Mouse (Mus musculus) hindbrain, postnatal 0 days (tissue): Measurements from ENCODE around the gene Psmd10. TPM values are rescaled to one million over a fixed set of nuclear protein-coding genes. Genes with fewer than 3 reads are reported as not detected.

ENCODE experiments used
- ATAC-seq: fragments of 200-750 bp; cut with Nextera tagmentation; 2 replicates; pipeline ENCODE4 v1.8.0; 2017; ENCODE audit warnings: mild to moderate bottlenecking, moderate TSS enrichment, moderate library complexity
- DNase-seq: peaks from one replicate; pipeline ENCODE4 v3.0.0-alpha.2; 2015; ENCODE audit warnings: low spot score
- H3K27ac ChIP-seq: fragments of 300-500 bp; sonication (generic); 2 replicates; pipeline ENCODE4 v1.5.1; 2014; ENCODE audit warnings: mild to moderate bottlenecking
- H3K27me3 ChIP-seq: fragments of 300-500 bp; sonication (generic); 2 replicates; pipeline ENCODE4 v1.6.1; 2014; ENCODE audit warnings: low read length, mixed read lengths; ENCODE audit not compliant: insufficient read depth
- H3K36me3 ChIP-seq: fragments of 300-500 bp; sonication (generic); 2 replicates; pipeline ENCODE4 v1.6.1; 2014; ENCODE audit warnings: low read length, mixed read lengths; ENCODE audit not compliant: insufficient read depth
- H3K4me1 ChIP-seq: fragments of 300-500 bp; sonication (generic); 2 replicates; pipeline ENCODE4 v1.6.1; 2014; ENCODE audit warnings: antibody characterized with exemption, low read length, mixed read lengths; ENCODE audit not compliant: insufficient read depth
- H3K4me2 ChIP-seq: fragments of 300-500 bp; sonication (generic); 2 replicates; pipeline ENCODE4 v1.6.1; 2014; ENCODE audit warnings: low read depth, mild to moderate bottlenecking, low read length, moderate library complexity, mixed read lengths
- H3K4me3 ChIP-seq: fragments of 300-500 bp; sonication (generic); 2 replicates; pipeline ENCODE4 v1.5.1; 2014; ENCODE audit warnings: low read length
- H3K9ac ChIP-seq: fragments of 300-500 bp; sonication (generic); replicated peaks from 2 replicates; pipeline ENCODE4 v1.6.1; 2014; ENCODE audit warnings: mild to moderate bottlenecking, low read length, moderate library complexity, mixed read lengths
- H3K9me3 ChIP-seq: fragments of 300-500 bp; sonication (generic); 2 replicates; pipeline ENCODE4 v1.6.1; 2016; ENCODE audit warnings: low read length, mixed read lengths
- CTCF ChIP-seq: IDR thresholded peaks from 2 replicates; pipeline ENCODE4 v1.5.1; 2016; ENCODE audit warnings: antibody characterized with exemption, control low read depth, low read depth
- WGBS: fragments of 180-500 bp; shearing (Covaris S2); extraction: QIAGEN DNeasy Blood & Tissue Kit; methylation state at CpG from one replicate; pipeline ENCODE4 v1.1.7; 2014; 5-methylcytosine and 5-hydroxymethylcytosine counted together
- polyA plus RNA-seq: library from polyadenylated mRNA; unstranded; fragments of >200 nt; fragmentation: Nextera tagmentation; extraction: Ambion mirVana; gene quantifications from 2 replicates; pipeline ENCODE4 v1.2.1, GENCODE M21; 2015
- total RNA-seq: library from RNA; depleted of rRNA; stranded (reverse); fragments of >200 nt; gene quantifications from 2 replicates; pipeline ENCODE4 v1.2.3, GENCODE M21; 2014; rRNA removed

The Psmd10 gene
- total and polyA plus RNA-seq, 2 experiments from 2014 or later, result 9.1 to 37.8 TPM

GRCm38 (mm10) chrX:140933263-140933662 lies 23.3 kb downstream of the Psmd10 start:
- 83% methylated on average over 3 of the region's 3 CpGs for WGBS
- ATAC-seq (no peak), DNase-seq (no peak)
- Histone ChIP-seq H3K27ac (no peak overlapping the region), H3K4me3 (no peak overlapping the region), H3K9me3 (no peaks in the 10 kb centered on the region), H3K27me3 (no peaks in the 10 kb centered on the region; the same call in 1 of the 2 replicates), H3K9ac (no peak overlapping the region), H3K36me3 (no peaks in the 10 kb centered on the region), H3K4me1 (no peaks in the 10 kb centered on the region), H3K4me2 (no peak overlapping the region)
- TF ChIP-seq CTCF, result no peak

- Histone ChIP-seq H3K36me3 (no peaks in the 10 kb centered on the region), H3K27ac (no peak overlapping the region), H3K4me1 (no peaks in the 10 kb centered on the region), H3K9ac (no peak overlapping the region), H3K4me2 (no peak overlapping the region), H3K9me3 (no peaks in the 10 kb centered on the region), H3K27me3 (no peaks in the 10 kb centered on the region; the same call in 1 of the 2 replicates), H3K4me3 (no peak overlapping the region)
- ATAC-seq (0 out of 2 replicates have a peak, but pooled peaks have one; percentile 64), DNase-seq (peak; percentile 58)
- 68% methylated on average over 3 of the region's 3 CpGs for WGBS
- peak; percentile 65 for TF ChIP-seq CTCF
Observed at GRCm38 (mm10) chrX:140932066-140932465, 24.5 kb downstream of the Psmd10 start.

DNA sequence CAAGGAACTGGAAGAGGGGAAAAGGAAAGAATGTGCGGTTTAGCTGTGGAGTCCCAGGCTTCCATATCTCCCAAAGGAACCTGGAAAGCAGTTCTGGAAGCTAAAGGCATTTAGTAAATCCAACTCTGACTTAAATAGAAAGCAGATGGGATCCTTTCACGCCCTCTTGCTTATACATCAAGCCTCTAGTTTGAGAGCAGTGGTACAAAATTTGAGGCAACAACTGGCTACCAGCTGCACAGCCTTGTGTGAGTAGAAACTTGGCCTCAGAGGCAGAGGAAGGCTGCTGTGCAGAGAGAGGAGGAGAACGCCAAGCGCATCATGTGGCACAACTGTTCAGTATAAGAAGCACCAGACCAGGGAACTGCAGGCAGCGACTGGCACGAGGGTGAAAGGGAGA lies 35.2 kb downstream of the Psmd10 start:
- WGBS, result 86% methylated on average over 6 of the region's 6 CpGs
- H3K9me3 ChIP-seq, result no peaks in the 10 kb centered on the region
- H3K4me2 ChIP-seq, result no peak overlapping the region
- H3K36me3 ChIP-seq, result no peaks in the 10 kb centered on the region
- H3K27ac ChIP-seq, result no peak overlapping the region
- no peaks in the 10 kb centered on the region for H3K27me3 ChIP-seq
- TF ChIP-seq CTCF, result no peak
- no peak for DNase-seq
- ATAC-seq, result no peak
- H3K4me3 ChIP-seq, result no peak overlapping the region
- no peaks in the 10 kb centered on the region for H3K4me1 ChIP-seq
- no peak overlapping the region for H3K9ac ChIP-seq

GRCm38 (mm10) chrX:140907360-140907759 lies 49.2 kb downstream of the Psmd10 start, which contains the start of gene Vsig1:
Vsig1 (plus strand) TSS chrX:140907608.
- no peaks in the 10 kb centered on the region for H3K9me3 ChIP-seq
- H3K4me2 ChIP-seq, result no peak within 1 kb of the TSS
- no peak within 1 kb of the TSS for H3K27ac ChIP-seq
- ATAC-seq (no peak), DNase-seq (no peak)
- WGBS, result 70% methylated on average over 7 of the region's 7 CpGs
- no peaks in the 10 kb centered on the region for H3K36me3 ChIP-seq
- H3K4me3 ChIP-seq, result no peak within 1 kb of the TSS
- no peaks in the 10 kb centered on the region for H3K27me3 ChIP-seq
- H3K4me1 ChIP-seq, result no peaks in the 10 kb centered on the region
- no peak for TF ChIP-seq CTCF
- no peak within 1 kb of the TSS for H3K9ac ChIP-seq

- no peak overlapping the region for H3K4me2 ChIP-seq
- DNase-seq, result no peak
- no peak overlapping the region for H3K4me3 ChIP-seq
- H3K9me3 ChIP-seq, result no peaks in the 10 kb centered on the region
- TF ChIP-seq CTCF, result no peak
- no peaks in the 10 kb centered on the region for H3K4me1 ChIP-seq
- H3K27me3 ChIP-seq, result no peaks in the 10 kb centered on the region
- 85% methylated on average over 3 of the region's 3 CpGs for WGBS
- H3K36me3 ChIP-seq, result no peaks in the 10 kb centered on the region
- no peak for ATAC-seq
- no peak overlapping the region for H3K9ac ChIP-seq
- H3K27ac ChIP-seq, result no peak overlapping the region
Observed at GRCm38 (mm10) chrX:140903487-140903886, 53.0 kb downstream of the Psmd10 start.

Other genes starting within 250 kb of the Psmd10 start
- not detected in 2 replicates for gene Tex13b, start 143.3 kb downstream of the Psmd10 start, total RNA-seq
- not detected in 2 replicates for gene Tex13b, start 143.3 kb downstream of the Psmd10 start, polyA plus RNA-seq
- gene Vsig1, start 49.1 kb downstream of the Psmd10 start, total RNA-seq, result 0.10 TPM in 1 of 2 replicates, not detected in the other
- 0.09 TPM in 1 of 2 replicates, not detected in the other for gene Vsig1, start 49.1 kb downstream of the Psmd10 start, polyA plus RNA-seq
- gene Atg4a, start 179 bp upstream of the Psmd10 start, total RNA-seq, result 4.8 and 20.7 TPM in 2 replicates
- gene Atg4a, start 179 bp upstream of the Psmd10 start, polyA plus RNA-seq, result 11.9 and 14.1 TPM in 2 replicates